Mouse (Mus musculus): ENCODE data around the gene Aagab. TPM values are rescaled to one million over a fixed set of nuclear protein-coding genes. Genes with fewer than 3 reads are reported as not detected.

Aagab gene
- 10 to 100 TPM; 26.4 to 28.8 TPM for total RNA-seq (2021)
- long read RNA-seq, experiment 1, full-length matches to known transcripts, result 29 of 47 reads
- long read RNA-seq, experiment 1, partial matches to known transcripts, result 1 of 47 reads
- long read RNA-seq, experiment 1, other reads (novel, unspliced or antisense), result 17 of 47 reads
- long read RNA-seq, experiment 2, full-length matches to known transcripts, result 78 of 149 reads
- long read RNA-seq, experiment 2, partial matches to known transcripts, result 14 of 149 reads
- long read RNA-seq, experiment 2, other reads (novel, unspliced or antisense), result 57 of 149 reads

DNA sequence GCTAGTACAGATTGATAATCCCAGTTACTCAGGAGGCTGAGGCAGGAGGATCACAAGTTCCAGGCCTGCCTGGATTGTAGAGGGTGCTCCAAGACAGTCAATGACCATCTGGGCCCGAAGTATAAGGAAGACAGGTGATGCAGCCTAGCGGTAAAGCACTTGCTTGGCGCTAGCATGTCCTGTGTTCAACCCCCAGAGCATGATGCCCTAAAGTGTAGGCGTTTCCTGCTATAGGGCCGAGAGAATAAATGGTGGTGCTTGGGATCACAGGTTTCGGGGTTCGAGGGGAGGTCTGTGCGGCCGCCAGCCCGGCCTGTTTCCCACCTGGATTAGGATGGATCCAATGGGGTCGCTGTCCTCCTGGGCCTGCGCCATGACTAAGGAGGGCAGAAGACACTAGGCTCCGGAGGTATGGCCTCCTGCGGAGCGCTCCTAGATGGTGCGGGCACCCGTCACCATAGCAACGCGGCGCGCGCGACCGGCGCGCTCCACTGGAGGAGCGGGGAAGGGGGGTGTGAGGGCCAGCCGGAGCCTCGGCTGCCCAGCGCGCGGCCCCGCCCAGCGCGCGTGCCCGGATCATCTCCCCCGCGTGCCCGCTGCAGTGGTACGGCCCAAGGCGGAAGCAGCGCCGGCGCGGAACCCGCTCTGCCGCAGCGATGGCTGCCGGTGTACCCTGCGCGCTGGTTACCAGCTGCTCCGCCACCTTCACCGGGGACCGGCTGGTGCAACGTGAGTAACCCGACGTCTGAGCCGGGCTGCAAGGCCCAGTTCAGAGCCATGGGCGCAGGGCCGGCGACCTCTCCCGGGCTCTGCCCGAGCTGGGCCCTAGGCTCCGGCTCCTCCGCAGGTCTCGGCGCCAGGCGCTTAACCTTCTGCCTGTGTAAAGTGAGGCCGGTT lies at the start of gene Aagab, which contains the start of gene Iqch:
Gene Aagab (plus strand): TSS at position 618 of the 897 bp plus-strand sequence.
Gene Iqch (minus strand): TSS at position 451 of the 897 bp plus-strand sequence.
- DNase-seq (ENCODE audit: low spot score in 2 of 2), result peak; percentile 96 to 98

DNA sequence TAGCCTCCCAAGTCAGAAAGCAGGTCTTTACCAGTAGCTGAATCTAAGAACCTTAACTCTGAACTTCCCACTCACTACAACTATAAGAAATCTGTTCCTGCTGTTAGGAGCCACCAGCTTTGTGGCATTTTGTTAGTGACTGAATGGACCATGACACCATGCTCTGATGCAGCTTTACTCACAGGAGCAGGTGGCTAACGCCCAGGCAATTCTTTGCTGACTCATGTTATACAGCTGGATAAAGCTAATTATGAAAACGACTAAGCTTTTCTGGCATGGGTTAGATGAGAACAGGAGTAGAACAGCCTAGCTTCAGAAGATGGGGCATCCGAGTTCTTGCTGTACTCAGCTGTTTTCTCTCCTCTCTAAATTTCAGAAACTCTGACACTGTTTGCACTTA lies 48.8 kb upstream of the Aagab start:
- no peak for DNase-seq (ENCODE audit: low spot score in 2 of 2)

DNA sequence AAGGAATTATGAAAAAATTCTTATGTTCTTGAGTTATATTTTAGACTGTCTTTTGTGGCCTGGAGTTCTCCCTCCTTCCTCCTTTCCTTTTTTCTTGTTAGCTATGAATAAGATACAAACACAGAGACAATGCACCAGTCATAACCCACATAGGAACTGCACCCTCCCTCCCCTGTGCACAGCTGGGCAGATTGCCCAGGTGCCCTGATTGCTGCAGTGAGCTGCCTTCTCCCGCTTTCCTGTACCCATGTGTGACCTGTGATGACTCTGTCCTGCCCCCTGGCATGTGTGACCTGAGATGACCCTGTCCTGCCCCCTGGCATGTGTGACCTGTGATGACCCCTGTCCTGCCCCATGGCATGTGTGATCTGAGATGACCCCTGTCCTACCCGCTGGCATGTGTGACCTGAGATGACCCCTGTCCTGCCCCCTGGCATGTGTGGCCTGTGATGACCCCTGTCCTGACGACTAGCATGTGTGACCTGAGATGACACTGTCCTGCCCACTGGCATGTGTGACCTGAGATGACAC lies 46.9 kb upstream of the Aagab start:
- DNase-seq (ENCODE audit: low spot score in 2 of 2), result no peak

DNA sequence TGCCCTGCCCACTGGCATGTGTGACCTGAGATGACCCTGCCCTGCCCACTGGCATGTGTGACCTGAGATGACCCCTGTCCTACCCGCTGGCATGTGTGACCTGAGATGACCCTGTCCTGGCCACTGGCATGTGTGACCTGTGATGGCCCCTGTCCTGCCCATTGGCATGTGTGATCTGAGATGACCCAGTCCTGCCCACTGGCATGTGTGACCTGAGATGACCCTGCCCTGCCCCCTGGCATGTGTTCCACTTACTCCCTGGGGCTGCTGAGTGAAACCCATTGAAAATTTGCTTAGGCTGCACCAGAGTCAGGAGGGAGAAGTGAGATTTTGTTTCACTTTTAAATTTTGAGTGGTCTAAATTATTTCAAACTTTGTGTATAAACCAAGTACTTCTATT lies 46.1 kb upstream of the Aagab start:
- no peak for DNase-seq (ENCODE audit: low spot score in 2 of 2)

DNA sequence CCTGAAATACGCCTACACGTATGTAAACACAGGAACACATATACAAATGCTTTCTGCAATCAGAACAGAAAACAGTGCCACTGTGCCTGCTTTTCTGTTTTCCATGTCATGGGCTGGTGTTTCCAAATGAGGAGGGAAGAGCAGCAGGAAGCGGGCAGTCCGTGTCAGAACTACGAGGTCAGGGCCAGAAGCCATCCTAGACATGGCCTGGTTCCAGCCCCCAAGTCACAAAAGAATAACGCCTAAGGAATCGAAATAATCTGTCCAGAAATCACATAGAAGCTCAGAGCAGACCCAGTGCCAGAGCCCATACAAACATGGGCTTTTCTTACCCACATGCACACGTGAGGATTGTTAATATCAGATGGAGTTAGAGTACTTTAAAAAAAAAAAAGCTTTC lies 45.5 kb upstream of the Aagab start:
- no peak for DNase-seq (ENCODE audit: low spot score in 2 of 2)

DNA sequence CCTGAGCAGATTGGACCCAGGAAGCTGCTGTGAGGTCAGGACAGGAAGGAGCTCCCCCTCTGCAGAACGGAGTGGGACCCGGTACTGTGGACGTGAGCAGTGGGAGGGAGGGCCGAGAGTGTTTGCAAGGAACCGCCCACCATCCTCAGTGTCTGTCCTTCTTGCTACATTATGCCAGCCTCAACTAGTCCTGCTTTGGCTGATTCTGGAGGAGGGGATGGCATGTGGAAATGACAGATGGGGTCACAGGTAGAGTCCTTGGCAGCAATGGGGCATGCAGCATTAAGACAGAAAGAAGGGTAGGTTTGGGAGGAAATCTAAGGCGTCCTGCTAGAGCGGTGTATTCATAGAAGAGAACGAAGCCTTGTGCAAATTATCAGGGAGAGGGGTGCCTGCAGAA lies 40.5 kb upstream of the Aagab start:
- DNase-seq (ENCODE audit: low spot score in 2 of 2), result no peak

DNA sequence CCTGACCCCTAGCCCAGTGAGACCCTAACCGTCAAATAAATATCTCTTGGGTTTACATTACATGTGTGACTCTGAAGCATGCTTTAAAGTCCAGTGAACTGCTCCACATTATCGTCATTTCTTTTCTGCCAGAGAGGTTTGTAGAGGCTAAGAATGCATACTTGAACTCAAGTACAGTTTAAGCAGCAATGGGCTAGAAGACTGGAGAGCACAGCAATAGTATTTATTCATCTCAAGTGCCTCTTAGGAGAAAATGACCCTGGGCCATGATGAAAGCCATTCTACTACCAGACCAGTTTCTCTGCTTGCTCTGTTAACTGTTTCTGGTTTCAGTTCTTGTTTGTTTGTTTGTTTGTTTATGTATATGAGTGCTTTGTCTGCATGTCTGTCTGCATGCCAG lies 39.0 kb upstream of the Aagab start:
- DNase-seq (ENCODE audit: low spot score in 2 of 2), result no peak

DNA sequence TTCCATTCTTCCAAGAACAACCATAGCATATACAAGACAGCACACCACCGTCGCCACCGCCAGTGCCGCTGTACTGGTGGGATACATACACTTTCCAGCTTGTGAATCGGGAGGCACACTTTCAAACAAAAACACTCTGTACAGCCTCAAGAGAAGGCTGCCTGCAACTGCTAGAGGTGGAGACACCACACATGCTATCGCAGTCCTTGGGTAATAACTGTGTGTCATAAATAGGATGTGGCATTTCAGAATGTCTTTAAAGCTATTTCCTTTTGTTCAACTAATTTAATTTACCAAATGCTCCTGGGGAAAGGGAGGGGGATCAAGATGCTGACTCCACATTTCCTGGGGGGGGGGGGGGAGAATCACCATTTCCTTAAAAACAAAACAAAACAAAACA lies 34.1 kb upstream of the Aagab start:
- DNase-seq (ENCODE audit: low spot score in 2 of 2), result no peak

DNA sequence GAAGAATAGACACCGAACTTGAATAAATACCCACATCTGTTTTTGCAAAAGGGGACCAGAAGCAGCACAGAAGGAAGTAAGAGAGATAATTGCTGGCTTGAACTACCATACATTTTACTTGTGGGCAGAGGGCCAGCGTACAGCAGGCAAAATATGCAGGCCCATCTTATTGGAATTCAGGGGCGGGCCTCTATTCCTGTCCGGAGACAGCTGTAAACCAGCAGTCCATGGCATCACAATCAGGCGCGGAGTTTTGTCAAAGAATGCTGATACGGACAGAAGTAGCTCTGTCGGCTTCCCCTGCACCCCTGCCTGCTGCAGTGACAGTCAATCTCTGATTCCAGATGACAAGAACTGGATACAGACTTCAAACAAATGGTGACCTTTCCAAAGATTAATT lies 33.7 kb upstream of the Aagab start:
- peak in 1 of 2 experiments; percentile 3 for DNase-seq (ENCODE audit: low spot score in 2 of 2)

DNA sequence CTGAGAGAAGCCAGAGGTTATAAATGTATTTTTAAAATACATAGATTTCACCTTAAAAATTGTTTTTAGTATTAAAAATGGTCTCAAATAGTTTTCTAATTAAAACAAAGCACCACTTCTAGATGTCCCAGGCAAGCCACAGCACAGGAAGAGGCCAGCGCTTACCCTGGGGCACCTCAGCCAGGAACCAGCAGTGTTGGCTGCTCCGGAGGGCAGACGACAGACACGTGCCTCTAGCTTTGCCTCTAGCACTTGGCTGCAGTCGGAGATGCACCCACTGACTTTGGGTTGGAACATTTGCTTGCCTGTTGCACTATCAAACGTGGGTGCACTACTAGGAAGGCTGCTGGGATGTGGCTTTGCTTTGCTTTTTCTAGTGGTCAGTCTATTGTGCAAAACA lies 30.6 kb upstream of the Aagab start:
- DNase-seq (ENCODE audit: low spot score in 2 of 2), result no peak

DNA sequence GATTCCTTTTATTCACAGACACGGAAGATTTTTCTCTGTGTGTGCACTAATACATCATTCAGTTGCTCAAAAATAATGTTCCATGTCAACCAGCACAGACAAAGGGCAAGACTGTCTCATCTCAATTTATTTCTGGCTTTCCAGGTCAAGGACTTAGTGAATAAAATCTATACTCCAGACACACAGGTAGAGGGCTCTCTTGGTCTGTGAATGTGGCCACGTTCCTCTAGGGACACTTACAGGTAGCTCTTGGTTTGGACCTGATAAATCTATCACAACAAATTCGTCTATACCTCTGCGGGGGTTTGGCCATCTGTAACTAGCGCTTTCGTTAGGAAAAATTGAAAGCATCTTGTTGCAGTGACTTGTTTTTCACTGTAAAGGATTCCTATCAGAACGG lies 29.6 kb upstream of the Aagab start:
- DNase-seq (ENCODE audit: low spot score in 2 of 2), result no peak

DNA sequence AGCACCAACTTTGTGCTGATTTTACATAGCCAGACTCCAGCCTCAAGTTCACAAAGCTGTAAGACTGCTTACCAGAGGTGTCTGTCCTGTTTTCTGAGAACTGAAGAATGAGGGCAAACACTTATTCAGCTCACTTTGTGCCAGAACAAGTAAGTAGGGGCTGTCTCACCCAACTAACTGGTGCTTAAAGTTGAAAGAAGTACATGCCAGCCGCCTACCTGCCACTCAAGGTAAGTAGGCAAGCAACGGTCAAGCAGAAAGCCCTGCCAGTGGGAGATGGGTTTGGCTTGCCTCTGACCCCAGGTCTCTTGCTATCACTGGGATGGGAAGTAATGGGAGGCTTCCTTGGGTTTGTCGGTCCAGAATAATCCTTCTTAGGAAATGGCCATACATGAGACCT lies 25.0 kb upstream of the Aagab start:
- DNase-seq (ENCODE audit: low spot score in 2 of 2), result no peak

DNA sequence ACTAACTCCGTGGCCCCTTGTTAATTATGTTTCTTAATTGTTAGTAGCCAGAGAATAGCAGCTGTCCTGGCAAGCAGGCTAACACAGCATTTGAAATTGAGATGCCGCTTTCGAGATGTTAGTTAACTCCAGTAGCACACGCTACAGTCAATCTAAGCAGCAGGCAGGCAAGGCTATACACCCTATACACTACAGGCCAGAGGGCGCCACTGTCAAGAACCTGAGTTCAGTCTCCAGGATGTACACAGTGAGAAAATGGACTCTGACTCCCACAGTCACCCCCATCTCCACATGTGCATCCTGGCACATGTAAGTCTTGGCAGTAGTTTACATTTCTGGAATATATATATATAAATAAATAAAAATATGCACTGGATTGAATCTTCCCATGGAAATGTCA lies 22.8 kb upstream of the Aagab start:
- DNase-seq (ENCODE audit: low spot score in 2 of 2), result no peak

DNA sequence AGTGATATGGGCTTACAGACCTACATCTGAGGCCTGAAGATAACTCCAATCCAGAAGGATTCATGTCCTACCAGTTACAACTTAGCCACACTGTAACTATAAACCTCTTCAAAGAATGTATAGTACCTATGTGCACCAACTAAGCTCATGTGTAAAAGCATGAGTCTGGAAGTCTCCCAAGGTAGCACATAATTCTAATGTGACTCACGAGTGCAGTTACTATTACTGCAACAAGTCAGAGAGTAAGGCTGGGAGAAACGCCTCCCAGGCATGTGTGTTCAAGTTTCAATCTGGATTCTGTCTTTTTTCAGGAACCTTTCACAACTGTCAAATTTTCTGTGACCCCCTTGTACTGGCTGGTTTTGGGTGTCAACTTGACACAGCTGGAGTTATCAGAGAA lies 22.4 kb upstream of the Aagab start:
- DNase-seq (ENCODE audit: low spot score in 2 of 2), result no peak

DNA sequence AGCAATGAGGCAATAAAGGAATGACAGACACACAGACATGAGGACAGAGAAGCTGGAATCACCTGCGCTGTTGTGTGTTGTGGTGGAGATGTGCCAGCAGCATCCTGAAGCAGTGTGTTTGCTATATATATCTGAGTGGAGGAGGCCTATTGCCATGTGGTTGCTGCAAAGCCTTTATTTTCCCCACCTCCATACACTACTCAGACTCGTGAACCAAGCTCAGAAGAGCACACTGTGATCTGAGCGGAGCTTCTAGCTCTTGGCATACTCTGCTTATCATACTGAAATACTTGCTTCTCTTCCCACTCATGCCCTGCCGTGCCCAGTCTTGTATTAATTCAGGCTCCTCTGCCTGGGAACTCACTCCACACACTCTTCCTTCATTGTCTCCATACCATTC lies 20.7 kb upstream of the Aagab start:
- no peak for DNase-seq (ENCODE audit: low spot score in 2 of 2)

DNA sequence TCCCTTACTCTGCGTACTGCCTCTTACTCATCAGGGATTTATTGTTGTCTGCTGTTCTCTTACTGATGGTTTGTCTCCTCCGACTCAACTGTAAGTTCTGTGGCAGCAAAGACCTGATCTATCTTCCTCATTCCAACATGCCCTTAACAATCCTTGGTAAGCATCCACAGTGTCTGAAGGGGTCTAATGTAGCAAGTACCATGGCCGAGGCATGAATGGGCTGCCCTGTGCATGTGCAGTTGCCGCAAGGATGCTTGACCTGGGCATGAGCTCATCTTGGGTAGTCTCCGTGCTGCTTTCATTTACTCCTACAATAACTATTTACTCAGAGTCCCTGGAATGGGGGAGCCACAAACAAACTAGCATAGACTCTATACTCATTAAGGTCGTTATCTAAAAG lies 17.2 kb upstream of the Aagab start:
- no peak for DNase-seq (ENCODE audit: low spot score in 2 of 2)

DNA sequence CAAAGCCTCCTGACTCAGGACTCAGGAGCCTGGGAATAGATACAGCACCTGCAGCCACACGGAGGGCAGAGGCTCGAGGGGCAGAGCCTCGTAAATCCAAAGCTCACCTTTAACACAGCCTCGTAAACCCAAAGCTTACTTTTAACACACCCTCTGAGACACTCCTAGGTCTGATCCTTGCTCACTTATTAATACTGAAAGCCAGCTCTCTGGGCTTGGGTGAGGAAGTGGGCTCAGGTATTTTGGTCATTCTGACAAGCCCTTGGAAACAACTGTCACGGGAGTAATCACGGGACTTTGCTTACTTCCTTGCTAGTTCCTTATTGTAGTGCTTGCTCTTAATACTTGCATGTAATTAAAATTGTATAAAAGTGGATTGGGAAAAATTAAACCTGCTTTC lies 13.3 kb upstream of the Aagab start:
- no peak for DNase-seq (ENCODE audit: low spot score in 2 of 2)

DNA sequence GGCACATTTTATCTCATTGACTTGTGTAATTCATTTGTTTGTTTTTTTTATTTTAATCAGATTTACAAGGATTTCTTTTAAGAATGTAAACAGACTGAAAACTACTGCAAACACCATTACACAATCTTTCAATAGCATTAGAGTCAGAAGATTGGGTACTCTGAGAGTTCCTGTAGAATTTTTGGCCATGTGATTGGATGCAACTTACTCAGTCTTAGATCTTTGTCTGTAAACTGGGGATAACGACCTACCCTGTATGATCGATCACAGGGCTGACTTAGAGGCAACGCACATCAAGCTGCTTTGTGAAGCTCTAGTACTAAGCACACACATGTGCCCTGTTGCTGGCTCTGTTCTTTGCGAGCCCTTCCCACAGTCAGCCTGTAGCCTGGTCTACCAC lies 11.9 kb upstream of the Aagab start:
- no peak for DNase-seq (ENCODE audit: low spot score in 2 of 2)

DNA sequence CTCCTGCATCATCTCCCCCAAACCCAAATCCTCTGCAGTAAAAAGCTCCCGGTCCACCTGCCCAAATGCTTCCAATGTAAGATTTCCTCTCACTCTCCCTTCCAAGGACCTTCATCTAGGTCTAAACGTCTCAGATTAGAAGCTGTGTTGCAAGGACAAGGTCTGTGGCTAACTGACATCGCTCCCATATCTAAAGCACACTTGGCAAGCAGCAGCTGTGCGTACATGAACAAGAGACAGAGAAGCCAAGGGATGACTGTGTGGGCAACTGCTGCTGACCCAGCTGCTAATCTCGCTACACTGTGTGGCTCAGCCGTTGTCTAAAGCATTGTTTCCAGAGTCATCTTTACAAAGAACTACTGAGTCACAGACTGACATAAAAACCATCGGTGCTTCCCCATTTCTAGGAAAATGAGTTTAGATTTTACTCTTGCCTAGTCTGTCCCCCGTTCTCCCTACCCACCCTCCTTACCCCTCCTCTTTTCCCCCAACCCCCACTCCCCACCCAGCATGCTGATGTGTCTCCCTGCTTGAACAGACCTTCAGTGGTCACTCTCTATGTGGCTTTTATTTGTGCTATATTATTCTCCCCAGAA lies 10.7 kb upstream of the Aagab start:
- DNase-seq (ENCODE audit: low spot score in 2 of 2), result no peak

DNA sequence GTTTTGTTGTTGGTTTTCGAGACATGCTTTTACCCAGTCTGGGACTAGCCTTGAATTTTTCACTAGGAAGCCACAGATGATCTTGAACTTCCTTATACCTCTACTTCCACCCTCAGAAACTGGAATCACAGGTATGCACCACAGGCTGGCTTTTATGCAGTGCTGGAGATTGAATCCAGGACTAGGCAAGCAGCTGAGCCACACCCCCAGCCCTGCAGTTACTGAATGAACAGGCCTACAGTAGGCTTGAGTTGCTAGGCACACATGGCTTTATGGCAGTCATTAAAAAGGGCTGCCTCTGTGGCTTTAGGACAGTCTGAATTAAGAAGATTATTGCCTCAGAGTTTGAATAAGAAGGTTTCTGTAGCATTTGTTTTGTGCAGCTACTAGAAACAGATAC lies 7.4 kb upstream of the Aagab start:
- no peak for DNase-seq (ENCODE audit: low spot score in 2 of 2)

DNA sequence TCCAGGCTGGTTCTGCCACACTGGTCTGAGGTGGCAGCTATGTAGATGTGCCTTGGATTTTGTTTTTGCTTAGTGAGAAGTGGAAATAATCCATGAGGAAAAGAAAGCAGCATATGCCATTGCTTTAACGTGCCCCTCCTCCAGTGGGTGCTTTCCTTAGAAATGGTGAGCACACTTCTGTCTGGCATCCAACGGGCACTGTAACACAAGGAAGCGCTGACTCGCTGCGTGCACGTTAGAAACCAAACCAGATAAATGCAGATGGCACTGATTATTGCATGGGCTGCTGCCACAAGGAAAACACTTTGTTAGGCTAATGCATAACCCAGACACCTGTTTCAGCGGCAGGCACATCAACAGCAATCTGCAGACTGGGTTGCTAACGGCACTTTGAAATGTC lies 6.8 kb upstream of the Aagab start:
- no peak for DNase-seq (ENCODE audit: low spot score in 2 of 2)

DNA sequence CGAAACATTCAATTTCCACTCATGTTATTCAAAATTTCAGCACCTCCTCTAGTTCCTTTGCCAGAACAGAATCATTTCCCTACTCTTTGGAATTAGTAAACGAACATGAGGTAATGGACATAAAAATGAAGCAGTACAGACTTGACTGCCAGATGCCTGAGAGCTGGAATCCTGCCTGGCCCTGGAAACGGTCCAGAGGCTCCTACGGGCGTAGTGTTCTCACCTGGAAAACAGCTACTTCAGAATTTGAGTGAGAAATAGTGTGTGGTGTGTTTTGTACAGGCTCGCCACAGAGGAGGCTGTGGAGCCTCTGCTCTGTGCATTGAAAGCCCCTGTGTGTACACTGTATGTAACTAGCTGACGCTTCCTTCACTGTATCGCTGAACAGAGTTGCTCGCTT lies 5.8 kb upstream of the Aagab start:
- no peak for DNase-seq (ENCODE audit: low spot score in 2 of 2)

Measured in adrenal gland, adult 18-20 months (tissue).